Mouse (Mus musculus) cortical plate, adult 2 months (tissue): Measurements from ENCODE around the gene Trip13.

Experiments
- CTCF ChIP-seq: fragments of 200-500 bp; IDR thresholded peaks from 2 replicates; pipeline ENCODE4 v1.5.1; 2011; ENCODE audit warnings: mild to moderate bottlenecking, control low read depth, low read length; ENCODE audit not compliant: insufficient read depth; ENCODE audit errors: extremely low read depth
- POLR2A ChIP-seq: fragments of 200-500 bp; IDR thresholded peaks from 2 replicates; pipeline ENCODE4 v1.6.1; 2011; ENCODE audit warnings: mild to moderate bottlenecking, low read length, control low read depth; ENCODE audit not compliant: insufficient read depth; ENCODE audit errors: extremely low read depth

DNA sequence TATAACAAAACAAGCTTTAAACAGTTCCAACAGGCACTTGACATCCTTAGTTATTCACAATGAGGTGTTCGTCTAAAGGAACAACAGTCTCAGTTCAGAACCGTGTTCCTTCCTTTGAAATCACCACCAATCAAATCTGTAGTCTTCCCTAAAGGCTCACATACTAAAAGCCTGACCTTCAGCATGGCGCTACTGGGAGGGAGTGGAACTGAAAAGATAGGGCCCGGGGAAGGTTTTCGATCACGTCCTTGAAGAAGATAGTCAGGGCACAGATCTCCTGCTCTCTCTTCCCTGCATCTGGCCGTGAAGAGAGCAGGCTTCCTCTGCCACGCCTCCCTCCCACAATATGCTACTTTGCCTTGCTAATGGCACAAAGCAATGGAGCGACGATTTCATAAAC lies 5.4 kb downstream of the Trip13 start:
- no peak for TF ChIP-seq CTCF
- no peak for TF ChIP-seq POLR2A
